Mouse (Mus musculus) hindbrain, embryonic 11.5 days (tissue): ENCODE measurements at regions not wholly inside any gene's neighbourhood (a gene's known extent, or its start where the extent isn't known, plus 50 kb on each side); places are given as distances from the start of the nearest gene placed in this dataset.

Experiments used
- ATAC-seq: fragments of 200-750 bp; cut with Nextera tagmentation; 2 replicates; pipeline ENCODE4 v1.8.0; 2017; ENCODE audit warnings: mild to moderate bottlenecking, moderate TSS enrichment, moderate library complexity; ENCODE audit not compliant: low FRiP score
- DNase-seq: peaks from one replicate; pipeline ENCODE4 v3.0.0-alpha.2; 2015; ENCODE audit warnings: low spot score
- H3K27ac ChIP-seq: fragments of 300-500 bp; sonication (generic); 2 replicates; pipeline ENCODE4 v1.5.1; 2014; ENCODE audit warnings: mild to moderate bottlenecking, low read depth, low read length
- H3K27me3 ChIP-seq: fragments of 300-500 bp; sonication (generic); 2 replicates; pipeline ENCODE4 v1.6.1; 2014; ENCODE audit warnings: mild to moderate bottlenecking, low read length, moderate library complexity, mixed read lengths; ENCODE audit not compliant: control insufficient read depth, insufficient read depth
- H3K36me3 ChIP-seq: fragments of 300-500 bp; sonication (generic); 2 replicates; pipeline ENCODE4 v1.6.1; 2014; ENCODE audit warnings: mild to moderate bottlenecking, low read length, moderate library complexity, mixed read lengths; ENCODE audit not compliant: control insufficient read depth, insufficient read depth
- H3K4me1 ChIP-seq: fragments of 300-500 bp; sonication (generic); replicated peaks from 2 replicates; pipeline ENCODE4 v1.6.1; 2014; ENCODE audit warnings: low read length, mixed read lengths; ENCODE audit not compliant: control insufficient read depth, insufficient read depth
- H3K4me2 ChIP-seq: fragments of 300-500 bp; sonication (generic); replicated peaks from 2 replicates; pipeline ENCODE4 v1.6.1; 2014; ENCODE audit warnings: mild to moderate bottlenecking, low read depth, low read length
- H3K4me3 ChIP-seq: fragments of 300-500 bp; sonication (generic); 2 replicates; pipeline ENCODE4 v1.5.1; 2014; ENCODE audit warnings: low read depth, low read length
- H3K9ac ChIP-seq: fragments of 300-500 bp; sonication (generic); 2 replicates; pipeline ENCODE4 v1.6.1; 2014; ENCODE audit warnings: low read depth, low read length
- H3K9me3 ChIP-seq: fragments of 300-500 bp; sonication (generic); 2 replicates; pipeline ENCODE4 v1.6.1; 2016; ENCODE audit warnings: low read length; ENCODE audit not compliant: control insufficient read depth
- WGBS: fragments of 180-500 bp; shearing (Covaris S2); extraction: QIAGEN DNeasy Blood & Tissue Kit; methylation state at CpG from one replicate; pipeline ENCODE4 v1.1.7; 2014; 5-methylcytosine and 5-hydroxymethylcytosine counted together

GRCm38 (mm10) chr7:79522046-79522445, 55.9 kb upstream of the Polg start:
- H3K9ac ChIP-seq: no peak overlapping the region
- no peaks in the 10 kb centered on the region for H3K9me3 ChIP-seq
- peak overlapping the region; percentile 99 for H3K27ac ChIP-seq
- no peak for DNase-seq
- no peak overlapping the region for H3K4me2 ChIP-seq
- peaks cover 44% of the 10 kb centered on the region for H3K4me1 ChIP-seq
- H3K36me3 ChIP-seq: no peaks in the 10 kb centered on the region
- no peaks in the 10 kb centered on the region for H3K27me3 ChIP-seq
- H3K4me3 ChIP-seq: no peak overlapping the region
- ATAC-seq: no peak
- 93% methylated on average over 3 of the region's 3 CpGs for WGBS

DNA sequence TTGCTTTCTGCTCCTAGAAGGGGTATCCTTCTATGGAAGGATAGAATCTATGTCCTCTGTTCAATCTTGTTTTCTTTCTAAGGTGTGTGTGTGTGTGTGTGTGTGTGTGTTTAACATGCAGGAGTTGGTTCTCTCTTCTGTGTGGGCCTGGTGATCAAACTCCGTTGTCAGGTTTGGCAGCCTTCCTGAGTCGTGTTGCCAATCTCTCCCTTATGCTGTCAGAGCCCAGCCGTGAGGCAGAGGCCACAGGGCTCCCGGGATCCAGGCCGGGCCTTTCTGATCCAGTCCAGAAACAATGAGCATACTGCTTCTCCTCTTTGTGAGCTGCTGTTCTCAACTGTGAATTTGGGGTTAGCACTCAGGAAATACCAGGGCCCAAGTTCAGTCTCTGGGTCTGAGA, 55.1 kb upstream of the Polg start:
- DNase-seq (no peak), ATAC-seq (no peak)
- whole genome bisulfite sequencing: 40% methylated on average over 5 of the region's 5 CpGs
- Histone ChIP-seq H3K27me3 (no peaks in the 10 kb centered on the region), H3K36me3 (no peaks in the 10 kb centered on the region), H3K27ac (peak overlapping the region; percentile 99), H3K9ac (peak overlapping the region; percentile 35; the same call in 1 of the 2 replicates), H3K4me2 (no peak overlapping the region), H3K4me1 (peaks cover 38% of the 10 kb centered on the region), H3K9me3 (no peaks in the 10 kb centered on the region), H3K4me3 (no peak overlapping the region)

GRCm38 (mm10) chr7:79520222-79520710, 54.1 kb upstream of the Polg start:
- no peaks in the 10 kb centered on the region for H3K9me3 ChIP-seq
- H3K27me3 ChIP-seq: peaks cover 6% of the 10 kb centered on the region; the same call in 1 of the 2 replicates
- H3K36me3 ChIP-seq: no peaks in the 10 kb centered on the region
- DNase-seq: peak; percentile 75
- WGBS: 31% methylated on average over 2 of the region's 2 CpGs
- peaks cover 40% of the 10 kb centered on the region for H3K4me1 ChIP-seq
- peak overlapping the region; percentile 35 for H3K9ac ChIP-seq
- peak overlapping the region; percentile 99 for H3K27ac ChIP-seq
- no peak overlapping the region for H3K4me2 ChIP-seq
- peak; percentile 25; the same call in 1 of the 2 replicates for ATAC-seq
- H3K4me3 ChIP-seq: no peak overlapping the region

GRCm38 (mm10) chr7:79518928-79519327, 52.8 kb upstream of the Polg start:
- WGBS: 42% methylated on average over 7 of the region's 7 CpGs
- no peaks in the 10 kb centered on the region for H3K9me3 ChIP-seq
- H3K4me2 ChIP-seq: no peak overlapping the region
- peaks cover 42% of the 10 kb centered on the region for H3K4me1 ChIP-seq
- H3K4me3 ChIP-seq: no peak overlapping the region
- peaks cover 12% of the 10 kb centered on the region for H3K27me3 ChIP-seq
- H3K27ac ChIP-seq: peak overlapping the region; percentile 99
- ATAC-seq (peak; percentile 28), DNase-seq (no peak)
- no peaks in the 10 kb centered on the region for H3K36me3 ChIP-seq
- H3K9ac ChIP-seq: no peak overlapping the region; the same call in 1 of the 2 replicates

DNA sequence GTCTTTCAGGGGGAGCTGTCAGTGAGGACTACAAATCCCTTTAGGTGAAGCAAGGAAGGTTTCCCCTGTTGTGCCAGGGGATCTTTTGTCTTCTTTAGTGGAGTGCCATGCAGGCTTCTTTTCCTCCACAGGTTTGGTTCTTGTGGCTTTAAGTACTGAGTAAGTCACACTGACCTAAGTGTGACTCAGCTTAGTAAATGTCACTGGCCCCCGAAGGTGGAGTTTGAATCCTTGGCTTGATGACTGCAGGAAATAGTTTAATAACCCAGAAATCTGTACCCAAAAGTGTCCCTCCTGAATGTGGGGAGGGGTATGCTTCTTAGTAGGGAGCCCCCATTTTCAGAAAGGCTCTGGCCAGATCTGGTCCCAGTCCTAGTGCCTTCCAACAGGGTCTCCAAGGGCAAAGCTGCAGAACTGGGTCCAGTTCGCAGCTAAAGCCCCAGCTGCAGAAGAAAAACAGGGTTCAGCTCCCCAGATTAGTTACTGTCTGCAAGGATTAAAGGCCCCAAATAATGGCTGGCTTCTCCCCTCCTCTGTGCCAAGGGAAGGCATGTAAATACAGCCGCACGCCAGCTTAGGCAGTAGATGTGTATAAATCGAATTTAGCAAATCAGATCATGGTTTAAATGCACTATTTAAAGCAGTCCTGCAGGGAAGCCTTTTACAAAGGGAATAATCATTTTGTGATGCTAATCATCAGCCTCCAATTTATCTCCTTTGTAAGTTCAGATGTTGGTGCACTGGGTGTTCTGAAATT, 51.6 kb upstream of the Polg start:
- Histone ChIP-seq H3K9me3 (no peaks in the 10 kb centered on the region), H3K9ac (peak overlapping the region; percentile 49), H3K36me3 (no peaks in the 10 kb centered on the region), H3K4me1 (peaks cover 40% of the 10 kb centered on the region), H3K27ac (peak overlapping the region; percentile 99), H3K27me3 (peaks cover 17% of the 10 kb centered on the region), H3K4me3 (no peak overlapping the region), H3K4me2 (peak overlapping the region; percentile 11; the same call in 1 of the 2 replicates)
- DNase-seq: no peak
- WGBS: 46% methylated on average over 5 of the region's 5 CpGs
- ATAC-seq: no peak

GRCm38 (mm10) chr7:79516287-79516686, 50.1 kb upstream of the Polg start:
- H3K27me3 ChIP-seq: peaks cover 22% of the 10 kb centered on the region
- no peak for DNase-seq
- no peak overlapping the region for H3K4me3 ChIP-seq
- H3K9ac ChIP-seq: peak overlapping the region; percentile 79
- 58% methylated on average over 4 of the region's 4 CpGs for WGBS
- no peak overlapping the region for H3K4me2 ChIP-seq
- H3K36me3 ChIP-seq: no peaks in the 10 kb centered on the region
- H3K9me3 ChIP-seq: no peaks in the 10 kb centered on the region
- ATAC-seq: no peak
- peak overlapping the region; percentile 99 for H3K27ac ChIP-seq
- peaks cover 45% of the 10 kb centered on the region for H3K4me1 ChIP-seq
